Mouse (Mus musculus): Measurements from ENCODE around the gene Ablim1. TPM values are rescaled to one million over a fixed set of nuclear protein-coding genes. Genes with fewer than 3 reads are reported as not detected.

Gene Ablim1
- polyA plus RNA-seq (2016; fragmentation: Nextera tagmentation; extraction: Ambion mirVana) = 41.9 and 60.6 TPM in 2 replicates

DNA sequence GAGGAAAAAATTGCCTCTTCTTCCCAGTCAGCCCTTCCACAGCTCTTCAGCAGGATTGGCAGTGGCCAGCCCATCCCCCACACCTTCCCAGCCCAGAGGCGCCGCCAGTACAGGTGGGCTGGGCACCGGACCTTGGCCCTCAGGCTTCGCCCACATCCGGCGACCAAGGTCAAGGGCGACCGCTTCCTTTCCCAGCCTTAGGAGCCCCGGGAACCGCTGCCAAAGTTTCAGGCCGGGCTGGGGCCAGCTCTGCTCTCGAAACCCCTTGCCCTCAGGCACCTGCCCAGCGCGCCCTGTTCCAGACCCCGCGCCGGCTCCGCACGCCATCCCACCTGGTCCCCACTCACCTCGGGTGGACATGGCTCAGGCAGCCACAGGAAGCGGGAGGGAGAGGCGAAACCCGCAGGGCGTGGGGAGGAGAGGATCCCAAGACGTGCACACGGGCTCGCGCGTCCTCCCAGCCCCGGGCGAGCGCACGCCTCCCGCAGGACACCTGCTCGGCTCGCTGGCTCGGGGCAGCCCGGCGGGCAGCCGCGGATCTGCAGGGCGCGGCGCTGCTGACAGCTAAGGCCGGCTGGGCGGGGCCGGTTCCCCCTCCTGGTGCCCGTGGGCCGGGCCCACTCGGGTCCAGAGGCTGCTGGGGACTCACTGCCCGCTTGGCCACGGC lies at the start of gene Ablim1:
Gene Ablim1 (minus strand): TSS at position 574 of the 667 bp plus-strand sequence.
- Histone ChIP-seq H3K27me3 (ENCODE audit: insufficient read depth, poor library complexity, severe bottlenecking) (peaks cover 44% of the 10 kb centered on the region), H3K4me1 (peaks cover 14% of the 10 kb centered on the region), H3K9me3 (no peaks in the 10 kb centered on the region), H3K4me3 (peak within 1 kb of the TSS; percentile 77), H3K36me3 (no peaks in the 10 kb centered on the region), H3K27ac (peak within 1 kb of the TSS; percentile 90)
- WGBS = 2% methylated on average over 52 of the region's 52 CpGs
- no peak for DNase-seq (ENCODE audit: low spot score)

GRCm38 (mm10) chr19:57363538-57363937 lies 48.8 kb upstream of the Ablim1 start:
- Histone ChIP-seq H3K4me3 (peak overlapping the region; percentile 35; the same call in 1 of the 2 replicates), H3K27ac (peak overlapping the region; percentile 42; the same call in 1 of the 2 replicates), H3K36me3 (peaks cover 3% of the 10 kb centered on the region), H3K9me3 (no peaks in the 10 kb centered on the region), H3K27me3 (ENCODE audit: insufficient read depth, poor library complexity, severe bottlenecking) (no peaks in the 10 kb centered on the region), H3K4me1 (peaks cover 75% of the 10 kb centered on the region)
- DNase-seq (ENCODE audit: low spot score) = peak; percentile 74
- WGBS = 91% methylated on average over 7 of the region's 7 CpGs

DNA sequence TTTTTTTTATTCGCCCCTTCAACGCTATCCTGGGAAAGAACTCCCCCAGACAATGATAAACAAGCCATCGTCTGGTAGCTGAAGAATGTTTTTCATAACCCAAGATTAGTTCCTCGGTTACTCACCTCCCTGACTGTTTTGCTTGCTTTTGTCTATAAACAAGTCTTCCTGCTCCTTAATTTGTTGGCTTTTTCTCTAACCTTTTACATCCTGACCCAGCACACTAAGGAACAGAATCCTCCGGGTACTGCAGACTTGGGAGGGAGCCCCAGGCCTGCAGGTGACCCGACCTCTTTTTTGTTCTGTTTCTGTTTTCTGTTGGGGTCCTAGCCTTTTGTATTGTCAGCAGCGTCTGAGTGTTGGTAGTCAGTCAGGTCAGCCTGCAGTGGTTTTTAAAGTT lies 48.4 kb upstream of the Ablim1 start:
- Histone ChIP-seq H3K36me3 (no peaks in the 10 kb centered on the region), H3K4me1 (peaks cover 75% of the 10 kb centered on the region), H3K27ac (0 out of 2 replicates have a peak overlapping the region, but pooled peaks have one; percentile 18), H3K27me3 (ENCODE audit: insufficient read depth, poor library complexity, severe bottlenecking) (no peaks in the 10 kb centered on the region), H3K9me3 (no peaks in the 10 kb centered on the region), H3K4me3 (peak overlapping the region; percentile 35; the same call in 1 of the 2 replicates)
- no peak for DNase-seq (ENCODE audit: low spot score)
- WGBS = 41% methylated on average over 7 of the region's 7 CpGs

GRCm38 (mm10) chr19:57362586-57362985 lies 47.9 kb upstream of the Ablim1 start:
- Histone ChIP-seq H3K27ac (0 out of 2 replicates have a peak overlapping the region, but pooled peaks have one; percentile 18), H3K36me3 (no peaks in the 10 kb centered on the region), H3K27me3 (ENCODE audit: insufficient read depth, poor library complexity, severe bottlenecking) (no peaks in the 10 kb centered on the region), H3K4me3 (peak overlapping the region; percentile 35), H3K4me1 (peaks cover 75% of the 10 kb centered on the region), H3K9me3 (no peaks in the 10 kb centered on the region)
- WGBS = 56% methylated on average over 5 of the region's 5 CpGs
- DNase-seq (ENCODE audit: low spot score) = no peak

- H3K9me3 ChIP-seq = no peaks in the 10 kb centered on the region
- no peaks in the 10 kb centered on the region for H3K36me3 ChIP-seq
- H3K27ac ChIP-seq = peak overlapping the region; percentile 99
- WGBS = 22% methylated on average over 3 of the region's 3 CpGs
- peak overlapping the region; percentile 85 for H3K4me3 ChIP-seq
- H3K27me3 ChIP-seq (ENCODE audit: insufficient read depth, poor library complexity, severe bottlenecking) = no peaks in the 10 kb centered on the region
- DNase-seq (ENCODE audit: low spot score) = no peak
- peaks cover 74% of the 10 kb centered on the region for H3K4me1 ChIP-seq
These were observed 47.2 kb upstream of the Ablim1 start for GRCm38 (mm10) chr19:57361939-57362307.

DNA sequence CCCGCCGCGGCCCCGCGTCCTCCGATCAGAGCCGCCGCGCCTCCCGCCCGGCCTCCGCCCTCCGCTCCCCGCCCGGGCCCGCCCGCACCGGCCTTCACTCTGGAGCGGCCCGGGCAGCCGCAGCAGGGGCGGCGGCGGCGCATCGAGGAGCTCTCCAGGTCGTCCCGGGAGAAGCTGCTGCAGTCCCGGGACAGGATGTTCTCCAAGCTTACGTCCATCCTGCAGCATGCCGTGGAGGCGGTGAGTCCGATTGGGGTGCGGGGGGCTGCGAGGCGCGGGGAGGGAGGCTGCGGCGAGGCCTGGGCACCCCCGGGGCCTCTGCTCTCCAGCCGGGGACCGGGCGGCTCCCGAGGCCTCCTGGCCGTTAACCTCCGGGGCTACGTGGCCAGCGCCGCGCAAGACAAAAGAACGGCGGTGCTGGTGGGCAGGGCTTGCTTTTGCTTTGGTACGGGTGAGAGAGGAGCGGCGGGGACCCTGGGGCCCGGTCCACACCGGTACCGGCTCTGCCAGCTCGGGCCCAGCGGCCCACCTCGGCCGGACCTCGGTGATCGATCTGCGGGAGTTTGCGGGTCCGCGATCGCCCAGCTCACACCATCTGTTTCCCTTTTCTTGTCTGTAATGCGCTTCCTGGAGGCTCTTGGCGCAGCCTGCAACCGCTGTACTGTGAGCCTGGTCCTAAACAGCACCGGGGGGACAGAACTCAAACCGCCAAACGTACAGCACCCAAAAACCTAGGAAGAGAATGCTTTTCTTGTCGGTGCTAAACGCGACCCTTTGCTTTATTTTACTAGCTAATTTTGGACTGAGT lies 46.6 kb upstream of the Ablim1 start:
- Histone ChIP-seq H3K36me3 (no peaks in the 10 kb centered on the region), H3K4me3 (peak overlapping the region; percentile 85), H3K4me1 (peaks cover 68% of the 10 kb centered on the region), H3K27ac (peak overlapping the region; percentile 99), H3K27me3 (ENCODE audit: insufficient read depth, poor library complexity, severe bottlenecking) (no peaks in the 10 kb centered on the region), H3K9me3 (no peaks in the 10 kb centered on the region)
- under 1% methylated on average over 76 of the region's 78 CpGs for WGBS
- peak; percentile 84 for DNase-seq (ENCODE audit: low spot score)

GRCm38 (mm10) chr19:57360341-57361130 lies 45.8 kb upstream of the Ablim1 start, which contains the start of gene Fam160b1:
TSS of gene Fam160b1 (plus strand) at chr19:57360680.
- no peaks in the 10 kb centered on the region for H3K36me3 ChIP-seq
- DNase-seq (ENCODE audit: low spot score) = peak; percentile 97
- H3K4me3 ChIP-seq = peak within 1 kb of the TSS; percentile 85
- 1% methylated on average over 67 of the region's 70 CpGs for WGBS
- peaks cover 63% of the 10 kb centered on the region for H3K4me1 ChIP-seq
- H3K9me3 ChIP-seq = no peaks in the 10 kb centered on the region
- no peaks in the 10 kb centered on the region for H3K27me3 ChIP-seq (ENCODE audit: insufficient read depth, poor library complexity, severe bottlenecking)
- peak within 1 kb of the TSS; percentile 99 for H3K27ac ChIP-seq

GRCm38 (mm10) chr19:57359701-57360326 lies 45.1 kb upstream of the Ablim1 start:
- Histone ChIP-seq H3K4me3 (peak overlapping the region; percentile 85), H3K4me1 (peaks cover 60% of the 10 kb centered on the region), H3K27ac (peak overlapping the region; percentile 99), H3K27me3 (ENCODE audit: insufficient read depth, poor library complexity, severe bottlenecking) (no peaks in the 10 kb centered on the region), H3K36me3 (no peaks in the 10 kb centered on the region), H3K9me3 (no peaks in the 10 kb centered on the region)
- DNase-seq (ENCODE audit: low spot score) = no peak
- 53% methylated on average over 10 of the region's 10 CpGs for WGBS

- no peak for DNase-seq (ENCODE audit: low spot score)
- Histone ChIP-seq H3K9me3 (no peaks in the 10 kb centered on the region), H3K4me3 (peak overlapping the region; percentile 85), H3K27ac (no peak overlapping the region), H3K4me1 (peaks cover 52% of the 10 kb centered on the region), H3K36me3 (no peaks in the 10 kb centered on the region), H3K27me3 (ENCODE audit: insufficient read depth, poor library complexity, severe bottlenecking) (no peaks in the 10 kb centered on the region)
- 91% methylated on average over 20 of the region's 20 CpGs for WGBS
These were observed 44.3 kb upstream of the Ablim1 start for GRCm38 (mm10) chr19:57358836-57359598.

DNA sequence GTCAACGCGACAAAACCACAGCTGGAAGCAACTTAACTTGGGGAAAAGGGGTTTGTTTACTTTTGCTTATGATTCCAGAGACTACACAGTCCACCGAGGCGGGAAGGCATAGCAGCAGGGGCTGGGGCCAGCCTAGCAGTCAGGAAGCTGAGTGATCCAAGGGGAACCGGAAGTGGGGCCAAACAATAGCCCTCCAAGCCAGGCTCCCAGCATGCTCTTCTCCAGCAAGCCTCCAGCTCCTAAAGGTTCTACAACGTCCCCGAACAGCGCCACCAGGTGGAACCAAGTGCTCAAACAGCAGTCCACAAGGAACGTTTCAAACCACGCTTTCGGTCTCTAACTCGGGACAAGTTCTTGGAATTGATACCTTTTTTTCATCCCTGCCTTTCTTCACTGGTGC lies 43.6 kb upstream of the Ablim1 start:
- WGBS = 67% methylated on average over 12 of the region's 12 CpGs
- no peaks in the 10 kb centered on the region for H3K9me3 ChIP-seq
- no peaks in the 10 kb centered on the region for H3K36me3 ChIP-seq
- H3K4me1 ChIP-seq = peaks cover 45% of the 10 kb centered on the region
- H3K27me3 ChIP-seq (ENCODE audit: insufficient read depth, poor library complexity, severe bottlenecking) = no peaks in the 10 kb centered on the region
- H3K27ac ChIP-seq = peak overlapping the region; percentile 4; the same call in 1 of the 2 replicates
- no peak for DNase-seq (ENCODE audit: low spot score)
- no peak overlapping the region for H3K4me3 ChIP-seq

GRCm38 (mm10) chr19:57357811-57358210 lies 43.1 kb upstream of the Ablim1 start:
- H3K36me3 ChIP-seq = no peaks in the 10 kb centered on the region
- DNase-seq (ENCODE audit: low spot score) = no peak
- H3K4me3 ChIP-seq = no peak overlapping the region
- H3K4me1 ChIP-seq = peaks cover 40% of the 10 kb centered on the region
- no peaks in the 10 kb centered on the region for H3K9me3 ChIP-seq
- 87% methylated on average over 5 of the region's 5 CpGs for WGBS
- peak overlapping the region; percentile 4; the same call in 1 of the 2 replicates for H3K27ac ChIP-seq
- H3K27me3 ChIP-seq (ENCODE audit: insufficient read depth, poor library complexity, severe bottlenecking) = no peaks in the 10 kb centered on the region
